Mouse (Mus musculus) liver, embryonic 14.5 days (tissue): ENCODE data around the gene Dennd1a.

ENCODE experiments used
- CTCF ChIP-seq: IDR thresholded peaks from 2 replicates; pipeline ENCODE4 v1.5.1; 2016; ENCODE audit warnings: antibody characterized with exemption, low read depth, control low read depth
- EP300 ChIP-seq: IDR thresholded peaks from 2 replicates; pipeline ENCODE4 v1.6.1; 2016; ENCODE audit warnings: antibody characterized with exemption, low read depth

- TF ChIP-seq CTCF (no peak), EP300 (no peak)
Measured at GRCm38 (mm10) chr2:37964534-37964933, 322.7 kb downstream of the Dennd1a start.
